Mouse (Mus musculus) lung, postnatal 10 days (tissue): ENCODE measurements at regions not wholly inside any gene's neighbourhood (a gene's known extent, or its start where the extent isn't known, plus 50 kb on each side); places are given as distances from the start of the nearest gene placed in this dataset.
A peak's percentile ranks its signal among the peaks of the same experiment; 100 is the strongest.

ENCODE experiments used
- DNase-seq: peaks from one replicate; pipeline ENCODE4 v3.0.0; 2021

DNA sequence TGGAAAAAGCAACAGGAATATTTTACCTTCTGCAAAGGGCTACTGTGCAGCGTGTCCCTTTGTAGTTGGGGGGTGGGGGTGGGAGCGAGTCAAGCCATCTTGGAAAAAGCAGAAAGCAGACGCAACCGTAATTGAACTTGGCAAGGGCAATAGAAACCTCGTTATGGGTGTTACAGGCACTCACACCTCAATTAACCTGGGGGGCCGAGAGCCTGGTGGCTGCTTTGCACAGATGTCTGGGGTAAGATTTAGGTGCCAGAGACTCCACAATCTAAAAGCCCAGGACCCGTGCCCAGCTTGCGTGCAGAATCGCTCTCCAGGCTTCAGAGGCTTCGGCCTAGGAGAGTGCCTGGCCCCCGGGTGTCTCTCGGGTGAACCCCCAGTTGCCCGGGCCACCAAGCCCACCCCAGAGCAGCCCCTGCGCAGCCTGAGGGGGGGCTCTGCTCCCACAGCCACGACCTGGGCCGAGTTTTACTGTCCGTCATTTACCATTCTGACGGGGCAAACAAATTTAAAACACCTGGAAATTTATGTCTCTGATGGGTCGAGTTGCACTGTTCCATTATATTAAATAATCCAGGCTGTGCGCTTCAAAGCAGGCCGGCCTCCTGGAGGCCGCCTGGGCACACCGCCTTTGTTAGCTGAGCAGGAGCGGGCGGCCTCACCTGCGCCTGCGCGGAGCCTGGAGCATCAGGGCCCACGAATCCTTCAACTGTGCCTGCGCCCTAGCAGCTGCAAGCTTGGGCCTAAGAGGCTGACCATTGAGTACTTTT is 212.4 kb downstream of the Srbd1 start:
- no peak for DNase-seq

DNA sequence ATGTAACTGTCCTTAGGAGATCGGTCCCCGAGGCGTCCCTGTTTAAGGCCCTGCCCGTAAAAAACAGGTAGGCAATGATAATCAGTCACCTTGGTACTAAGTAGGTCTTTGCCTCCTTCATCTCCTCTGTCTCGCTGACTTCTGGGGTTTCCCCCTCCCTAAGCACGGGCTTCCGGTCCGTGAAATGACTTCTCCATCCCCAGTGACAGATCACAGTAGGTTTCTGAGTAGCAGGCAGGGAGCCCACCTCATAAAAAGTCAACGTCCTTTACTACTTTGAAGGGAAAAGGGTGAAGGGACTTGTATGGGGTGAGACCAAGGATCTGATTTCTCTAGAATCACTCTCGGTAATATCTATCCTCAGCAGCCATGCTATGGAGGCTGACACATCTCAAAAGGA is 213.0 kb downstream of the Srbd1 start:
- no peak for DNase-seq

DNA sequence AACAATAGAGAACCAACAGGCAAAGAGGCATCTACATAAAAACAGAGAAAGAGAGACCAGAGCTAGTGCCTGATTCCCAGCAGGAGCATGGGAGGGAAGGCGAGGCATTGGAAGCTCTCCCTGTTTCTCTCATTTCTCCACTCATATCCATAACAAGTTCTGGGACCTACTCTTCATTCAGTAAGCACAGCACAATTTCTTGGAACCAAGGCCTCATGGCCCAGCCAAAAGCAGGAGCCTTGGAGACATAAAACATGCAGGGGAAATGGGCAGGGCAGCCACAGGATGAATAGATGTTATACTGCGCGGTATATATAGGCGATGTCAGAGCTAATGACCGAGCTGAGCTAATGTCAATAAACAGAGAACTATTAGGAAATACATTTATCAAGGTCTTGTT is 214.2 kb downstream of the Srbd1 start:
- no peak for DNase-seq

DNA sequence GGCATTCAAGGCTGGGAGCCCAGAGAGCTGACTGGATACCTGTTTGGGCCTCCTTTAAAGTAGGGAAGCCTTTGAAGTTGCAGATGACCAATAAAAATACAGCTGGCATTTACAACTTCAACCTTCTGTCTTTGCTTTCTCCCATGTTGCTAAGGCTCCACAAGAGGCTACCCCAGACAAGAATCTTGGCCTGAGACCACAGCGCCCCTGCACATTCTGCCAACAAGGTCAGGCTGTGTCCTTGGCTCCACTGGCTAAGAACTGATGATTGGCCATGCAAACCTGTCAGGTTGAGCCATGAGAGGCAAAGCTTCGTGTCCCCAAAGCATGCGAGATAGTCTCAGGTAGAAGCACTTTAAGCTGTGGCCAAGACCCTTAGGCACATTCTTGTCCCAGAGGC is 214.6 kb downstream of the Srbd1 start:
- no peak for DNase-seq

DNA sequence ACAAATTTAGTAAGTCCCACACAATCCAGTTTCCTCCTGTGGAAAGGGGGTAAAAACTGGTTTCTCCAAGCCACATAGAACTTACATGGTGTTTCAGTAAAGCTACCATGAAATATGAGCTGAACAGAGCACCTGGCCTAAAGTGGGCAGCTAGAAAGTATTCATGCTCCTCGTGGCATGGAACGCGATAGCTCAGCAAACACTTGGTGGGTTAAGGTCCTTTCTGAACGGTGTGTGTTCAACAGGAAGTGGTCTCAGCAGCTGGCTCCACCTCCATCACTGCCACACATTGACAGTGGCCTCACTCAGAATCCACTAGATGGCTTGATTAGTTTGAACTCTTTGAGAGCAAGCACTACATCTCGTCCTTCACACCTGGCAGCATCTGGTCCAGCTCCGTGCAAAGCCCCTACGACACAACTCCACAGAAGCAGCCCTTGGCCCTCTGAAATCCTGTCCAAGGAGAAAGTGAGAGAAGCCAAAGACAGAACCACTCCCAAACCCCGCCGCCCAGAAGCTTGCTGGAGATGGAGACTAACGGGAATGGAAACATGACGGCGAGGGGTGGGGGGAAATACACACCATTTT is 215.2 kb downstream of the Srbd1 start:
- no peak for DNase-seq

DNA sequence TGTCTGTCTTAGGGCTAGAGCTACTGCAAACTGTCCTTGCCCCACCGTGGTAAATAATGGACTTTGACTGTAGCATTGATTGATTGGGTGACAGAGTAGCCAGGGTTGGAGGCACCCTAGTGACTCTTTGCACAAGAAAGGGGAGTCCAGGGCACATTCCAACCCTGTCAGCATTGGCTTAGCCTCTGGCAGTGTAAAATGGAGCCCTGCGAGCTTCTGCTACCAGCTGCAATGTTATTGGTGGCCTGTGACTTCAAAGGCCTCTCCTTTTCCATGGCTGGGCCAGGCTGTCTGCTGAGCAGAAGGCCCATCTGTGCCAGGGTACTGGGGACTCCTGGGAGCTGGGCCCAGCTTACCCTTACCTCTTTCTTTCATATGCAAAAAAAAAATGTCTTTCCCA is 216.4 kb downstream of the Srbd1 start:
- no peak for DNase-seq

DNA sequence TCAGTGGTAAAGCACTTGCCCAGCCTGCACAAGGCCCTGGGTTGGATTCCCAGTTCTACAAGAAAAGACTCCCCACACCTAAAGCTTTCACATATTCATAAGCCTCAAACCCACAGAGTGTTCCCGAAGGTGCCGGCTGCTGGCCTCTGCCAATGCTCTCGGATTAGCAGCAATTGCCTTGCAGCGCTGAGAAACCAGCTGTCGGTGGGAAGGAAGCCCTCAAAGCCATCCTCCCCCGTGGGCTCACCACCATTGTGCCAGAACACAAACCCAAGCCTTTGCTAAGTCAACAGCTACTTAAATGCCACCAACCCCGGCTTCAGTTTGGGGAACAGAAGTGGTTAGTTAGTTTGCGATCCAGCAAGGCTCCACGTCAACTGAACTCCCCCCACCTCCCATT is 217.7 kb downstream of the Srbd1 start:
- DNase-seq = no peak

DNA sequence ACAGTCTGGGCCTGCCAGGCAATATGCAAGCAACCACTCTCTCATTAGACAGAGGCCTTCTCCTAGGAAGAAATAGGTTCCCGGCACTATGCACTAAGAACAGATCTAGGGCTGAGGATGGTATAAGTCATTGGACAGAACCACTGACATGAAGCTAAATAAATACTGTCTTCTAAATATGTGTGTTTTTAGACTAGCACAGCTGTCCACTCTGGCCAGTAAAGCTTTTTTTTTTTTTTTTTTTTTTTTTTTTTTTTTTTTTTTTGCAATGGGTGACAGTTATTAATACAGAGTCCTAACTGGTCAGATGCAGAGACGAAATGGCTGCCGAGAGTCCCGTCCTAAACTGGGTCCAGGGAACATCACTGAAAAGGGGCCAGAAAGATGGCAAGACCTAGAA is 218.9 kb downstream of the Srbd1 start:
- DNase-seq = no peak

DNA sequence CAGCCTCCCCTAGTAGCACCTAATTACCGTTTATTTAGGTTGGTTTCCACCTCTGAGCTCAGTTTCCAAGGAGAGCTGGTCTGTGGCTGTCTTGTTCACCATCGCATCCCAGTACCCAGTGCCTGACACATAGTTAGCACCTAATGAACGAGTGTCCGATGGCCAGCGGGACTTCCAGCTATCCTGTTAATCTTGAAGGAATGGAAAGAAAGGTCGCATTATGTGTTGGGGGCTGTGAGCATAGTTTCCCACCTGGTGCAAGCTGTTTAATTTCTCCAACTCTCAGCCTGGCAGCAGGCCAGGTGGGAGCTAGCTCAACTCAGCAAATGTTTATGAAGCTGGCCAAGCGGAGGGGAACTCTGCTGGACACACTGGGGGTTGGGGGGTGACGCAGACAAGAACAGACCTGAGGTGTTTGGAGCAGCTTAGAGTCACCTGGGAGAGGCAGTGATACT is 223.7 kb downstream of the Srbd1 start:
- peak; percentile 14 for DNase-seq

DNA sequence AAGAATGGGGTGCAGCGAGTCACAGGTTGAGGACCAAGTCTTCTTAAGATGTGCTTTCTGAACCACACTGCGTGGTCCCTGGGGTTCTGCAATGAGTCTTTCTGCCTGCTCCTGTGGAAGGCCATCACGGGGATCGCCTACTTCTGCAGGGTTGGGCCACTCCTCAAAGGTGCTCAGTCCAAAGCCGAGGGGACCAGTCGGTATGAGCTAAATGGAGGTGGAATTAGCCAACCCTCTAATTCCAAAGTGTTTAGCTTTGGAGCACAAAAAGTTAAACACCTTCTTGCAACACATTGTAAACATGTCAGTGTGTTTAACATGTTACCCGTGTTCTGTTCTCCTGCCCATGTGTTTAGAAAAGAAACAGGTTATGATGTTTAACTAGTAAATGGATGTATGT is 225.1 kb downstream of the Srbd1 start:
- no peak for DNase-seq

DNA sequence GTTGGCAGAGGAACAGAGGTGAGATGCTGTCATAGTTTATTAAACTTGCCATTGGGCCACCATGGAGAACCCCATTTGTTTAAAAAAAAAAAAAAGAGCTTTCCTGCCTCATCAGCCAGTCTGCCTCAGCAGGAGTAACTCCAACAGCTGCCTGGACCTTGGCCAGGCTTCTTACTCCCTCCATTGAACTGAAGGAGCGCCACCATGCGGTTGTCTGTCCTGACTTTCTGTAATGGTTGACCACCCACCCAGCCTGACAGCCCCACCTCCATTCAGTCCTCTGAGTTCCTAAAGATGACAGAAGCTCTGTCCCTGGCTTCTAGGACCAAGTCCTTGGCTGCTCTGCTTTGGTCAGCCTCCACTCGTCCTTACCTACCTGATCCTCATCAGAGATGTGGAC is 227.8 kb upstream of the Six2 start:
- DNase-seq = no peak

DNA sequence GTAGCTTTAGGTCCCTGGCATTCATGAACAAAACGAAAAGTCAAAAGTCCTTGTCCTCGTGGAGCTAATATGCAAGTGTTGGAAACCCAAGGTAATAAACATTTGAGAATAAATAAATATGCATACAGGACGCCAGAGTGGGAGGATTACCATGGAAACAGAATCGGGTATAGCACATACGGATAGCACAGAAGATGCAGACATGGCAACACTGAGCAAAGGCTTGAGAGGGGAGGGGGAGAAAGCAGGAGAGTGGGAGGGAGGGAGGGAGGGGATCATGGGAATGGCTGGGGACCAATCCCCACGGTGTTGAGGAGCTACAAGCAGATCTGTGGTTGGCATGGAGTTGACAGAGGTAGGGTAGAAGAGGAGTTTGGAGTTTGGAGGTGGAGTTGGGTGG is 226.0 kb upstream of the Six2 start:
- no peak for DNase-seq

DNA sequence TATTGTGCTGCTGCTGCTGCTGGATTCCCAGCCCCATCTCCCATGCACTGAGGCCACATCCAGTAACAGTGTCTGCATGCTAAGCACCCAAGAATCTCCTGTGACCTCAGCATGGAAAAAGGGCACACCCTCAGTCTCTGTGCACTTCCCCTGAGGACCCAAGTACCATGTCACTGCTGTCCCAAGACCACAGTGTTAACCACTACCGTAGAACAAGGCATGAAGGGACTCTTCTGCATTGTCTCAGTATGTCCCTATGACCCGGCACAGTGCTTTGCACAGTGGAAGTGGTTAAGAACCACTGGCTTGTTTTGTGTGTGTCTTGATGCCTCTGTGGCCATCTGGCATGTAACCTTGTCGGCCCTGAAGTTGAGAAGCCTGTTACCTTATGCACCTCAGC is 220.6 kb upstream of the Six2 start:
- no peak for DNase-seq

DNA sequence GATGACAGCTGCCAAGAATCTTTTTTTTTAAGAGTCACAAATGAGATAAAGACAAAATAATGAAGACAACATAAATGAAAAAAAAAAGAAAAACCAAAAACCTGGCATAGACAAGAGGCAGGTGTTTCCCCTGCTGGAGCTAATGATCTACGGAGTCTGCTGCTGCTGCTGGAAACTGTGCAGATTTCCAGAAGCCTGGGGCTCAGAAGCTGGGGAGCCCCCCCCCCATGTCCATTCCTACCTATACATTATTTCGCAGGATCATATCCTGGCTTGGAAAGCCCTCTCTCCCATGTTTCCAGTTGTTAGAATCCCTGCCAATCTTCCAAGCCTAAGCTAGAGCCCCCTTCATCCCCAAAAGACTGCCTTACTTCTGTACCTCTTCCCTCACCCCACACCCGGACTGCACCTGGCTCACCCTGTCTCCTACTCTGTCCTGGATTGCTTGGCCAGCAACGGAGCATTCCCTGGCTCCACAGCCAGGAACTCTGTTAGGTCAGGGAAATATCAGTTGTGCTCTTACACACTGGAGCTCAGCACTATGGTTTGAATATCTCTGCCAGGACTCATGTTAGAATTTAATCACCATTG is 218.6 kb upstream of the Six2 start:
- no peak for DNase-seq

DNA sequence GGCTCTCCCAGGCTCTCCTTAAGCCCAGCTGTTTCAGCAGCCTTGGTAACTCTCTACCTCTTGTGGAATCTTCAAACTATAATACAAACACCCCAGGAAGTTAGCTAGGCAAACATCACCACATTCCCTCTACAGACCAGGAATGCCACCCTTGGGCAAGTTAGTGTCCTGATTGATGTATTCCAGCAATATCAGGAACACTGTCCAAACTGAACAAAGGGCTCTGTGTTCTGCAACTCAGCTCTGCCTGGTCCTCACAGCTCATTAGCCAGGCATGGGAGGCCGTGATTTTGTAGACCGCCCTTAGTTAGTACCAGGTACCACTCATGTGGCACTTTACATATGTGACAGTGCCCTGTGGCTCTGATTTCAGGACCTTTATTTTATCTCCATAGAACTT is 214.5 kb upstream of the Six2 start:
- DNase-seq = no peak

DNA sequence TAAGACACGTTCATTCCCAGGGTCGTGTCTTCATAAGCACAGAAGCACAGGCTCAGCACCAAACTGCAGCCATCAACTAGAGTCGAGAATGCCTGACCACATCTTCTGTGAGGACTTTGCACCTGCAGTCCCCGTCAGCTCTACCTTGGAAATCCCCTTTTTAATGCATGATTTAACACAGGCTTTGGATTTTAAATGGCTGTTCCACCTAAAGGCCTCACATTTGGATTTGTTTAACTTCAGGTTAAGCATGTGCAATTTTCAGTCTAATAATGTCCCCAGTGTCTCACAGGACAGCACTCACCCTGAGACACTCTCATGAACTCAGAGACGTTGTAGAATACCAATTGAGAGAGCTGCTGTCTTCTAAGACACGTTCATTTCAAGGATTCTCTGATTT is 211.0 kb upstream of the Six2 start:
- no peak for DNase-seq

DNA sequence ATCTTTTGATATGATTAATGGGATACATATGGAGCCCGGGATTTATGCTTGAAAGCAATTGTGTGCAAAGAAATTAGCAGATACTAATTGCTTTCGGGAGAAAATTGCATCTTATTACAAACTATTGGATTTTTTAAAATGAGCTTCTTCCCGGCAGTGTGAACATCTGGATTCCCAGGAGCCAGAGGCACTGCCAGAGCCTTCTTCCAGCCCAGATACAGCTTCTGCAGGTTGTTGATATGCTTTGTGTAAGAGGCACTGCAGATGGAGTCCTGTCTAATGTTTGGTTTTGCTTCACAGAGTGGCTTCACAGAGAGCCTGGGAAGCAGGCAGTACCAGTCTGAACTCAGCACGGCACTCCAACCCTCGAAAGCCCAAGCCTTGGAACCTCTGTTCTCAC is 207.9 kb upstream of the Six2 start:
- no peak for DNase-seq

DNA sequence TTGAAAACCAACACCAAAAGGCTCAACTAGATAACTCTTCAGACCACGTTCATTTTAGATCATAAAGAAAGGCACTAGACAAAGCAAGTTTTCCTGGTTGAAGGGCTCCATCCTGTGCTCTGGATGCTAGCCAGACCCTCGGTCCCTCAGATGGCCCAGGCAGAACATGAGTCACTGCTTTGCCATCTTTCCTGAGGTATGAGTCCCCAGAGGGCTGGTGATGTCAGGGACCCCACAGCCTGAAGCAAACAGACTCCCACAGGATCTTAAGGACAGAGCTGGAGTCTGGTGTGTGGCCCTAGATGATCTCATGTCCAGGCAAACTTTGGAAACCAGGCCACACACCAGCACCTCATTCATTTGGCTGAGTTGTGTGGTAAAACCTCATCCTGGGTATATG is 203.2 kb upstream of the Six2 start:
- no peak for DNase-seq

DNA sequence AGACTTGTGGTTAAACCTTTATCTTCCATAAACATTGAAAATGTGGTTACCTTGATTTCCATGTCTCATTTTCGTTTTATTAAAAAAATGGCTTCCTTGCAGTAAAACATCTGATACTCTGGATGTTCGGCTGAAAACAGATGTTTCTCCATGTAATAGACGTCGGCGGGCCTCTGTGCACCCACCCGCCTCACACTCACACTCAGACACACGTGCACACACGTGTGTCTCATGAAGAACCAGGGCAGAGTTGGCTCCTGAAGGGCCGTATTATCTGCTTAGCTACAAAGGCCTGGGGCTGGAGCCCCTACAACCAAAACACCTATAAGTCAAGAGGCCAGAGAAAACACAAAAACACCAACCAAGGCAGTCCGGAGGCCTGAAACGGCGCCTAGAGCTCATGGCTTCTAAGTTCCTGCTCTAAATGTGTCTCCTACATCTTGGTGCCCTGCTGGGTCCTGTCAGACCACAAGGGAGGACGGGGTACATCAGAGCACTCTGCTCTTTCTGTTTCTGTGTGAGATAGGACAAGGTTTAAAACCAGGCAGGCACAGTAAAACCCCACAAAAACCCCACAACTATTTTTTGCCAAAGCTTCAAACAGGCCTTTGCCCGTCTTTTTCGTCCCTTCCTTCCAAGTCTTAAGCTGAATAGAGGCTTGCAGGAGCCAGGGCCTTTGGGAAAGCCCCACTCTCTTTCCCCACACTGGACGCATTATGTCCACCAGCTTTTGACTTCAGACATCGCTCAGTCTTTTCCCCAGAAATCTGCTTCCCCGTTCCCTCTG is 201.9 kb upstream of the Six2 start:
- no peak for DNase-seq

DNA sequence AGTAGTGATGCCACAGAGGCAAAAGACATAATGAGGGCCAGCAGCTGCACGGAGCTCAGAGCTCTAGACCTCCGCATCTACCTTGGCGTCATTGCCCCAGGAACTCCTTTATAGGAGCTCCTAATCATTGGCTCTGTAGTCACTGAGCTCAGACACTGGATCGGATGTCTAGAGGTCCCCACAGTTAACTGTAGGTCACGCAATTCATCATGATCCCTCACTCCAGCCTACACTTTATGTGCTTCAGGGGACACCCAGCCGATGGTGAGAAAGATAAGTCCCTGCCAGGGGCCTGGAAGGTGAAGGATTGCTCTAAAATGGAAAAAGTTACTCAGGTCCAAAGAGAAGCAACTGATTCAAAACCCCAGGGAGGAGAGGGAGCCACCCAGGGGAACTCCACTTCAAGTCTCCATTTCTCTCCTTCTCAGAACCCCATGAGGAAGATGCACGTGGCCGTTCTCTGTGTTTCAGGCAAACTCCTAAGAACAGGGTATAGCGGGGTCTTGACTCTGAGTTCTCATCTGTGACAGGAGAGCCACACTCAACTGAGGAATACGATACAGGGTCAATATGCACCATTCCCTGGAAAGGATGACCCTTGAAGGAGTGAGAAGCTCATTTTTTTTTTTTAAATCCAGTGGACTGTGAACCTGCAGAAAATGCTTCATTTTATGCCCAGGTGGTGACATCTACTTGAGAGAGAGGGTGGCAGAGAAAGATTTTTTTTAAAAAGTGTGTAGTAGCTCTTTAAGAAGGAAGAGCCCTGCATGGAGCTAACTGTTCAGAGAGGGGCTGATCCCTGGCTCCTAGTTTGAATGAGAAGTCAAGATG is 200.7 kb upstream of the Six2 start:
- no peak for DNase-seq

DNA sequence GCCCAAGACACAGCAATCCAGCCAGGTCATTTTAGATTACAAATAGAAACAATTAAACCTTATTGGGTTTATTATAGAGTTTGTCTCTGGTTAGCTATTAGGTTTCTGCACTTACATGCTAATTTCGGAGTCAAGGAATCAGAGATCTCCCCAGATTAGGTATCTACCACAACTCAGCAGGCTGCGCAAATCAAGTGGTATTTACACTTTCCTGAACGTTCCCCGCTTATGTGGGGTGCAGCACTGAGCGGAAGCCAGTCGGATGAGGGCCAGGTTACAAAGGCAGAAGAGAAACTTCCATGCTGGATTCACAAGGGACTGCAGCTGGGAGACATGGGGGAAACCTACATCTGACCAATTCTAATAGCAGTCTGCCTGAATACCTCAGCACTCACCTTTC is 198.6 kb upstream of the Six2 start:
- no peak for DNase-seq

DNA sequence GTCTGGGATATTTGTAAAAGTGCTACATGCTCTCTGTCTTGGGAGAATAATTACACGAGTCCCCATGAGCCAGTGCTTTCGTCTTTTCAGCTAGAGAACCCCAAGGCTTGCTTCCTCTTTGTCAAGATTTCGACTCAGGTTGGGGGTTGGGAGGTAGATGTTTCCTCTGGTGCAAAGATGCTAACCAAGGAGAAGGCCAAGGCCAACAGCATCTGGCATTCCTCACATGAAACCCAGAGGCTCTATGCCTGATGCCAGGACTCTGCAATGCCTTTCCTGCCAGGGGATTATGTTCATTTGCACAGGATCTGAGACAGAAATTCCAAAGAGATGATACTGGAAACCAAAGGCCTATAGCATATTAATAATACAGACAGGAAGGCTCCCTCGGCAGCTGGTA is 198.2 kb upstream of the Six2 start:
- no peak for DNase-seq

DNA sequence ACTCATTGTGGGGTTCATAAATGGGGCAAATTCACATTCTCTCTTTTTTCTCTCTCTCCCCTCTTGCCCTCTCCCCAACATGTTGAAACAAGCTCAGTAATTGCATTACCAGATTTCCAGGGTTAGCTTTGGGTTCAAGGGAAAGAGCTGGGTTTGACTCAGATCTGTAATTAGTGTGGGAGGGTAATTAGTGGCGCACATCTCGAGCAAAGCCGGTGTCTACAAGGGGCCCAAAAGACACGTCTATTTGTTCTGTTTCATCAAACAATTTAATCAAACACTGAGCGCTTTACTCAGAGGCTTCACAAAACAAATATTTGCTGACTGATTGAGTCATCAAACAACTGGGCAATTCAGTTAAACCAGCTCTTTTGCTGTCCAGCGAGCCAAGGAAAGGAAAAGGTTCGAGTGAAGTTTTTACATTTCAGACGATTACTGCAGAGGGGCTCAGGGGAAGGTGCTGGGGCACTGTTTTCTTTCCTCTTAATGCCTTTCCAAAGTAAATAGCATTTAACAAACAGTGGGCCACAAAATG is 193.6 kb upstream of the Six2 start:
- no peak for DNase-seq
